Mouse (Mus musculus): Measurements from ENCODE around the gene Cntn1. TPM values are rescaled to one million over a fixed set of nuclear protein-coding genes. Genes with fewer than 3 reads are reported as not detected.

Cntn1 gene
- total RNA-seq (2021) = under 1 TPM in 1 of 2 experiments, not detected in 1; 0.10 TPM
- long read RNA-seq, experiment 1, partial matches to known transcripts = 0 of 2 reads
- long read RNA-seq, experiment 1, other reads (novel, unspliced or antisense) = 2 of 2 reads
- long read RNA-seq, experiment 2 = 0 reads

DNA sequence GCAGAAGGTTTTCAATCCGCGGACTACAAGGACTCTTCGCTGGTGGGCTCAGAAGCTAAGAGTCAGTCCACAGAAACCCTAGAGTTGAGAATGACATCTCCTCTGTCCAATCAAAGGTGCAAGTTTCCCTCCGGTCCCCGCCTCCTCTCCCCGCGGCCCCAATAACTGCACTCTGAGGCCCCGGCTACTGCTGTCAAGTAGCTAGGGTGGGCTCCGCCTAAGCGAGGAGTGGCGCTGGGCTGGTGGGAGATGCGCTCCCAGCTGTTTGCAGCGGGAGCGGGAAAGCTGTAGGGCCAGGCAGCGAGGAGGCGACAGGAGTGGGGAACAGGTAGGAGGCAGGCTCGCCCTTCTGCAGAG, at the start of gene Cntn1:
TSS of gene Cntn1 (plus strand) at position 170 of the 357 bp plus-strand sequence.
- DNase-seq = peak; percentile 2 to 9
- intact Hi-C loops (cut with DNase I) = no loop called here

DNA sequence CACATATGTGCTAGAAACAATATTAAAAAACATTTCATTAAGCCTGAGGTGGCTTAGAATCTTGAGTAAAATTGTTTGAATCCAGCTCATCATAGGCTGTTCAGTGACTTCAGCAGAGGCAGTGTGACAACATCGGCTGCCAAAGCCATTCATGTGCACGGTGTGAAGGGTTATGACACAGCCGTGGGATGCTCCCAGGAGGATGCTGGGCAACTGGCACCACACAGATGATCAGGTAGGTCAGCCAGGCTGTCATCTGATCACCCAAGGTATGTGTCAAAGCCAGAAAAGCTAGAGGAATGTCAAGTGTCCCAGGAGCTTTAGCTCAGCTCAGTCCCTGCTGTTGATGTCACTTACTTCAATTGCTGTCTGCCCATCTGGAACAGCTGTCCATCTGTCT, 49.5 kb upstream of the Cntn1 start:
- intact Hi-C loops (cut with DNase I) = no loop called here
- DNase-seq = no peak

DNA sequence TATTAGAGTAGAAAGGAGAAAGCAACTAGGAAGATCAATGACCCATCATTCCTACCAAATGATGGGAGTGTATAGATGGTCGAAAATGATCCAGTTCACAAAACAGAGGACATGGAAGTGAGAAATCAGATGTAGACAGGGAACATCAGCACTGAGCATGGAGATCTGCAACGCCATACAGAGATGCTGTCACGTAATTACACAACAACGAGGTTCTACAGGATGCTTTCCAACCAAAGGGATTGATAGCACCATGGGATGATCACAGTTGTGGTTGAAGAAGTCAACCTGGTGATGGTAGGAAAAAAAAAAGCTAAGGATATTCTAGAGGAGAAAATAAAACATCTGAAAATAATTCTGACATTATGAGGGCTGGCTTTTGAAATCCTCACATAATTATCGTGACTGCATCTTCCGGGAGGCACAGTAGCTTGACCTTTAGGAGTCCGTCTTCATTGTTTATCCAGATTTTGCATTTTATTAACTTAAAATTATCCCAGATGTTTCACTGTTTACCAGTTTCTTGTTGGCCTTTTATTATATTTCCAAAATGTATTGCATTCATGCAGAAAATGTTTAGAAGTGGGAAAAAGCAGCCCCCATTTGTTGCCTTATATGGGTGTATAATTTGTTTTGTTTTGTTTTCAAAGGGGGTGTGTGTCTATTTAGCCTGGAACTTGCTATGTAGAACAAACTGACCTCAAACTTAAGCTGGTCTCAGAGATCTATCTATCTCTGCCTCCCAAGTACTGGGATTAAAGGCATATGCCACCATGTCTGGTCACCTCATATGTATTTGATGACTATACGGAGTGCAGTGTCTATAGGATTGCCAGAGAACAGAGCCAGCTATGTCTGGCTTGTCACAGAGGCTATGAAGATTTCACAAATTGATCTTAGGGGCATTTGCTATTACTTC, 38.5 kb upstream of the Cntn1 start:
- DNase-seq = no peak
- intact Hi-C loops (cut with DNase I) = no loop called here

DNA sequence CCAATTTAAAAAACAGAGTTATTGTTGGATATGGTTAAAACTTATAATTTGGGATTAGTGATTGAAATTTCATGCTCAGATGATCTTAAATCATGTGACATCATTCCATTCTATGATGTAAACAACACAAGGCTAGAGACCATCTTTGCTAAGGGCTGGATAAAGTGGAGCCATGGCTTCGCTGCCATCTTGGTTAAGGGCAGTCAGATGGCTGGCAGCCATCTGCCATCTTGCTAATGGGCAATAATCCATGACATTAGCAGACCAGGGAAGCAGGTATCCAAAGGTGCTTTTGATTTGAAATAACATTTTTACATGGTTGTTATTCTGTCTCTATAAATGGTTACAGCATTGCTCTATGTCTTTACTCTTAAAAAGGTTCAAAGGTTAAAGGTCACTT, 16.9 kb upstream of the Cntn1 start:
- intact Hi-C loops (cut with DNase I) = no loop called here
- no peak for DNase-seq

DNA sequence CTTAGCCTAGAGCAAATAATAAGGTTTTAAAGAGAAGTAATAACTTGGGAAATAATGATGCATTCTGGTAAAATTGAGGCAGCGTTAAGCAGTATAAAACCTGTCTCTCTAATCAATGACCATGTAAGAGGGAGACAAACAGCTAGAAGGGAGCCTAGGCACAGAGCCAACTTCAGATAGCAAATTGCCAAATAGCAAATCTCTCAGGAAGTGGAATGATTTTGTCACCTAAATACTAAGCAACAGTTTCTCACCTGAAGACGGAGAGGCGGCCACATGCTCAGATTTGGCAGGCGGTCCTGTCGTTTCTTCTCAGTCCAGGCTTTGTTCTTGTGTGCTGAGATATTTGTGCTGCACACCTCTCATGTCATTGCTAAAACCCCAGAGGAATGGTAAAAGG, 8.4 kb upstream of the Cntn1 start:
- intact Hi-C loops (cut with DNase I) = no loop called here
- no peak for DNase-seq

DNA sequence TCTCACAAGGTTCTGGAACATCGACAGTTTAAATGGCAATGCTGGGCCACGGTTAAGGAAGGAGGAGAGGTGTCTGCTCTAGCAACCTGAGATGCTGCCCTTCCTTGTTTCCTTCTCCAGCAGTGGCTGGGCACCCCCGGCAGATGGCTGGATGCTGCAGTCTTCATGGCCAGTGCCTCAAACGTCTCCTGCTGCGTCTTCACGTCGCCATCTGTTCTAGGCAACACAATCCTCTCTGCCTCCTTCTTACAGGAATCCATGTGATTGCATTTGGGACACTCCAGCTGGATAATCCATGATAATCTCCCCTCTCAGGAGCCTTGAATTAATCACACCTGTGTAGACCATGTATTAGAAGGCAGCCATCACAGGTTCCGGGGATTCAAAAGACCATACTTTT, 4.9 kb upstream of the Cntn1 start:
- DNase-seq = no peak
- intact Hi-C loops (cut with DNase I) = no loop called here

DNA sequence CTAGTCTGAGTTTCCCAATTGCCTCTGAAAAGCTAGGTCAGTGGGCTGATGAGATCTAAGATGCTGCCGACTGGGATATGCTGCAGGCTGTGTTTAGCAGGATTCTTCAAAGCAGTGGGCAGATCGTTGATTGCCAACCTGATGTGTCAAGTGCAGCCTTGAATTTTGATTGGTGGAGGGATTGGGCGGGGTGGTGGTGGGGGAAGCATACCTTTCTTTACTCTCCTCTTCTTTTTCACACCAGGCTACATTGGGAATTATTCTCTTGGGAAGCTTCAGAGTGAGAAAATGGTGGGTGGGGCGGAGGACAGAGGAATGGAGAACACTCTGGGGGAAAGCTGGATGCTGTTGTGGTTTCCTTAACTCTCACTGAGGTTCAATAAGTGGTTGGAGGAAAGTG, 2.9 kb upstream of the Cntn1 start:
- no peak for DNase-seq
- intact Hi-C loops (cut with DNase I) = no loop called here

DNA sequence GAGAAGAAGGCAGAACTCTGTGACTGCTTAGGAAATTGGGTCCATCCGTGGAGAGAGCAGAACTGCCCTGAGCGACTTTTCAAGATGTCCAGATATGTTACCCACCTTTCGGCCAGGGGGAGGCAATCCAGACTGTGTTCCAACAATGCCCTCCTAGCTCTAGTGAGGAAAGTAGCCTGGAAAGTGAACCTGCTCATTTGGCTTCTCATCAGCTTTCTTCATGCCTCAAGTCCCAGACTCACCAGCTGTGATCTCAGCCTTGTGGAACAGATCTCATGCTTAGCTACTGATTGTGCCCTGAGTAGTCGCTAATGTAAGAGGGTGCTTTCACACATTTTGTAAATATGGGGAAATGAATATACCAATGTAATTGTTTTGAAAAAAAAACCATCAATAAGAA, 2.4 kb upstream of the Cntn1 start:
- intact Hi-C loops (cut with DNase I) = no loop called here
- no peak for DNase-seq

DNA sequence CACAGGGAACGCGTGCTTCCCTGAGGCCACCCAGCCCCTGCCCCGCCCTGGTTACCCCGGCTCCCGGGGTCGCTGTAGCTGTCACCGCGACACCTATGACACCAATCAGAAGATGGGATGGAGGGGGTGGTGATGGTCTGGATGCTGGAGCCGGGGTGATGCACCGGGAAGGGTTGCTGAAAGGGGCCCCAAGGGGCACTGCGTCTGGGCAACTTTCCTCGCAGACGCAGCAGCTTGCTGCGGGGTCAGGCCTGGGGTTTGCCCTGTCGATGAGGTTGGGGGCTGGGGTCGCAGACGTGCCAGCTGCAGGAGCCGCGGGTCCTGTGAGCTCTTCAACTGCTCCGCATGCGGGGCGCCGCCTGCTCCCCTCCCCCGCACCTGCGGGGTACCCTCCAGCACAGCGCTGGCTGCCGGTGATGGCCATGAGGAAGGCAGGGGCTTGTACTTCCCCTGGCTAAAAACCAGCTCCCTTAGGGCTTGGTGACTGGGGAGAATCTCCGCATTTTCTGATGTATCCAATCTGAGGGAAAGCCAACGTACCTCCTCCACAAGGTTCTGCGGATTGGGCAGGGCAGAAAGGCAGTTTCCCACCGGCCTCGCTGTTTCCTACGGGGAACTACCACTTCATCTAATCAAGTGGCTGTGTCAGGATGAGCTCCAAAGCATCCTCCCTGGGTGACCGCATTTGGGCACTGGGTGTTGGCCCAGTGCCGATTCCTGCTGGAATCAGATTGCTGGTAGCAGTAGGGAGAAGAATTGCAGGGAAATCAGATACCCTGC, 578 bp downstream of the Cntn1 start:
- DNase-seq = no peak
- intact Hi-C loops (cut with DNase I) = no loop called here

DNA sequence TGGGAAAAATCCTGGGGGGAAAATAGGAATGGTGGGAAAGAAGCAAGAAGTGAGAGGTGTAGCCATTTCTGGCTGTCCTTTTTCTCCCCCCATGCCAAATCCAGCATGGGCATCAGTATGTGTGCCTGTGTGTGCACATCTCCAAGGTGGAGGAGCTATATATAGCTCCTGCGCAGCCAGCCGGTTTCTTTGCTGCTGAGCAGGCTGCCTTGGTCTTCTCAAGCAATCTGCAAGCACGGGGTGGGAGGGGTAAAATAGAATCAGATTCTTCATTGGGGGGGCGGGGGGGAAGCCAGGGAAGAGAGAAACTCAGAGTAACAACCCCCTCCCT, 1.1 kb downstream of the Cntn1 start:
- DNase-seq = no peak
- intact Hi-C loops (cut with DNase I) = no loop called here

DNA sequence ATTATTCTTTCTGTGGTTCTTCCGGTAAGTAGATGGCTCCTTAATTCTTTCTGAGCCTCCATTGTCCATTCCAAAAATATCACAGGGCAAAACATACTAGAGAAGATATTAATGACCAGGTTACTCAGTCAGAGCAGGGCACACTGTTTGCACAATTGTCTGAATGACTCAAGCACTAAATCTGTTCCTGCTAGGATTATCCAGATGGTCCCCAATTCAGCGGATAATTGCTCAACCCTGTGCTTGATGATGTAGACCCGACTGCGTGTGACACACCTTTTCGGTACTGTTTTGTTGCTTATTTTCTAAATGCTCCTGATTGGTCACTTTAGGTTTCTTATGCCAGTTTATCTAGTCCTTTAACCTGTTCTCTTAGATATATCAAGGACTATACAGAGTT, 6.6 kb downstream of the Cntn1 start:
- intact Hi-C loops (cut with DNase I) = no loop called here

DNA sequence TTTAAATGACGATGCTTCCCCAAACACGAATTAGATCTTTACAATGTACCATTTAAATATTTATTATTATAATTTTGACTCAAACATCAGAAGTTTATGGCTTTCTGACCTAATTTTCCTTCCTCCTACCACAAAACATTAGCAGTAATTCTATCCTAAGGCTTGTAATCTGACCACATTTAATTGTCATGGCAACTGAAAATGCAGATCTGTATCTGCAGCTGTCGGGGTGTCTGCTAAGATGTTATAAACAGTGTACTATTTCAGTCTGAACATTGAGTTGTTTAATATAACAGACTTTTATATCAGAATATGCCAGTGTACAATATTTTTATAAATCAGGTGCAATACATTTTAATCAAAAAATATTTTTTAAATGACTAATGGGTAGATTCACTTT, 10.0 kb downstream of the Cntn1 start:
- DNase-seq = no peak
- intact Hi-C loops (cut with DNase I) = no loop called here

More for the DNA sequence above, 6.6 kb downstream of the Cntn1 start:
- no peak for DNase-seq

DNA sequence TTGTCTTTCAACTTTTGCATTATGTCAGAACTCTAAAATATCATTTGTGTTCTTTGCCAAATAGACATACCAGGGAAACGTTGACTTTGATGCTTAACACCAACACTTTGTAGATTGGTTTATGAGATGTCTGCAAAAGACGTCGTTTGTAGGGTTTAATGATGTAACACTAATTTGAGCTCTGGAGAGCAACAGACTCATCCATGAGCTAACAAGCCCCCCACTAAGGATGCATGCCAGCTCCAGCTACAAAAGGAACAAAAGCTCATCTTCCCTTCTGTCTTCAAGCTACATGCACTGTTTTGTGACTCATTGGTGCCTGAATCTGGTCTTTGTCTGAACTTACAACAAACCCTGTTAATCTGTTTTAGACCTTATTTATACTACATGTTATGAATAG, 28.5 kb downstream of the Cntn1 start:
- intact Hi-C loops (cut with DNase I) = no loop called here
- no peak for DNase-seq

DNA sequence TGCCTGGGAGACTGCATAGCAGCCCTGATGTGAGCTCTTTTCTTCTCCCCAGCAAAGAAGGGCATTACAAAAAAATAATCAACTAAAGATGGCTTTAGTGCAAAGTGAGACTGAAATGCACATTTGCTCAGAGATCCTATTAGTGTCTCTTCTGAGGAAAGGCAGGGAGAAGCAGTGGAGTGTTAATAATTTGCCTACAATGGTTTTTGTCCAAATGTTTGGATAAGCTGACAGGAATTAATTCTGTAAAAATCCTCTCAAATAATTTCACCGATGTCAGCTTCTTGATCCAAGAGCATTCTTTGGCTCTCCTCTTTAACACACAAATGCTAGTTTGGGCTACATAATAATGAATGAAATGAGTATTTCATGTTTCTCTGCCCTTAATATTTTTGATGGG, 34.9 kb downstream of the Cntn1 start:
- intact Hi-C loops (cut with DNase I) = no loop called here
- DNase-seq = no peak

DNA sequence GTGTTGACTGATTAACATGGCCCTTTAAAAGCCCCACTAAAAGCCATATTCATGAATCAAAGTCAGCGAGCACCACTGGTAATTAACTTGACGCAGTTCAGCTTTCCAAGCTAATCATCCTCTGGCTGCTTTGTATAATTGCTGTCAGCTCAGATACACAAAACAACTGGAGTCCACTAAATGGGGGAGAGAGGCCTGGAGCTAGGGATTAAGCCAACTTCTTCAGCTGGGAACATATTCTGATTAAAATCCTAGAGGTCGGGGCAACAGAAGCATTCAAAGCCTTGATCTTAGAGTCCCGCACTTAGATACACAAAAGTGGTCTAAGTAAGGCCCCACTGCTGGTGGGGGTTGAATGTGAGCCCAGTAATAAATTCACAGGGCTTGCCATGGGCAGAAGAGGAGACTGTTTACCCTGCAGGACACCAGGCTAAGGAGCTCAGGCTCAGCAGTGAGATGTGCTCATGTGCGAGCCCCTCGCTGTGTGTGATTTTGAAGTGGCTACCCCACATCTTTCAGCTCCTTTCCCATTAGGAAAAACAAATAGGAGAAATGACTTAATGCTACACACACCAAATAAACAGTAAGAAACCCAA, 36.8 kb downstream of the Cntn1 start:
- DNase-seq = no peak
- intact Hi-C loops (cut with DNase I) = no loop called here

DNA sequence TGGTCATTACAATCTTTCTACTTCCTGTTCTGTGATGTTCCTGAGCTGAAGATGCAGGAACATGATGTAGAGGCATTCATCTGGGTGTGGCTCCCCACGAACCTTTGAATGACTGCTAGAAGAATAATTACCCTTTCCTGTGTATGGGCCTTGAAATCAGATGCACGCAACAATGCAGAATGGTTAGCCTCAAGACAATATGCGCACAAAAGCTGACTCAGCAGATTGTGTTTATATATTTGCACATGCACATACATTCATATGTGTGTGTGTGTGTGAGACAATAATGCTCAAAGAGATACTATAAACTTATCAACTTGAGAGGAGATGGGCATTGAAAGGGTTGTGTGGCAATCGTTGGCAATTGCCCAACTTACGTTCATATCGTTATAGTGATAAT, 39.8 kb downstream of the Cntn1 start:
- DNase-seq = no peak
- intact Hi-C loops (cut with DNase I) = no loop called here

DNA sequence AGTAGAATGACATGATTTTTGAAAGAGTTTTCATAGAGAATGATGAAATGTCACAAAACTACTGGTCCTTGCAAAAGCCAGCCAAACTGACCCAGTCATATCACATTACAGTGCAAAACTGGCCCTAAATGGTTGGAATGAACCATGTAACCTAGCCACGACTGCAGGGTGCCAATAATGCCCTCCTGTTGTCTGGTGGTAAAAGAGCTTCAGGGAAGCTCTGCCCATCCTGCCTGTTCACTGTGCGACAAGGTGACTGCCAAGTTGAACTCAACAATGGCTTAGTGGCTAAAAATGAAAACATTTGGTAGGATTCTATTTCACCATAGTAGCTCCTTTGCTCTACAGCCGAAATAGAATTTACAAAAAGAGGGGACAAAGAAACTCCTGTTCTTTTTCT, 41.1 kb downstream of the Cntn1 start:
- no peak for DNase-seq
- intact Hi-C loops (cut with DNase I) = no loop called here

DNA sequence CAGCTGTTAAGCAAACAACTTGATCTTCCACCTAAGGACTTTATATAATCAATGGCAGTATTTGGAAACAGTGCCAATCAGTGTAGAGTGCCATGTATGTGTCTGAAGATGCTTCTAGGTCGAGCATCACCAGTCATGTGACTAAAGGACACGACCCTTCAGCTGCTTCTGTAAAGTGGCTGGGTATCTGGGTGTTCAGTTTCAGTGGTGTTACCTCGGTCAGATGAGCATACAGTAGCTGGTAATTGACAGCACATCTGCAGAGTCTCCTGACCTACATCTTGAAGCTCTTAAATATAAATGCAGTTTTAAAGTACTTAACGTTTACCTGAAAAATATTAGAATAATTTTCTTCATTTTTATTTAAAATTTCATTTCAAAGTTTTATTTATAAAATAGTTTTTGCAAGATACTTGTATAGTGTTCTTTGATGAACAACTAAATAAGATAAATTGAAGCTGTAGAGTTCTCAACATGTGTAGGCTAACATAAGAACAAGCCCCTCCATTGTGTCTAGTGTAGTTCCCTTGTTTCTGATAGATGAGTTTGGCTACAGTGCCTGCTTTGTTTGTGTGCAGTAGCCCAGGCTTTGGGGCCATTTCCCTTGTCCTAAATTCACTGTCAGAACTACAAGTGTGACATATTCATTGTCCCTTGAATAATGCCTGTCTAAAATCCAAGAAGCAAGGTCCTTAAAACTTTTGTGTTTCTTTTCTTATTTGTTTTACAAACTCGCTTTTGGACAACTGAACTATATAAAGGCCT, 48.6 kb downstream of the Cntn1 start:
- intact Hi-C loops (cut with DNase I) = no loop called here
- no peak for DNase-seq

DNA sequence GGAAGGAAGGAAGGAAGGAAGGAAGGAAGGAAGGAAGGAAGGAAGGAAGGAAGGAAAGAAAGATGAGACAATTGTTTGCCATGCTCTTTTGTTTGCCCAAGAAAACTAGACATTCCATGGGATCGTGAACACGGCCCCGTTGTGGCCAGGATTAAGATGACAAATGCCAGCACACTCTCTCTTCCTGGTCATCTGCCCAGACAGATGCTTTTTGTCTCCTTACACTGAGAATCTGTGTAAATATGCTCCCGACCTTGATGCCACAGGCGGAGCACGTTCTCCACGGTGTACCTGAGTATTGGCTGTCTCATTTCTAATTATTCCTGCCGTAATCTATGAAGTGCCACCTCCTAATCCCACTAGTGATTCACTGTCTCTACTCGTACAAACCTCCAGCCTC, 51.0 kb downstream of the Cntn1 start:
- intact Hi-C loops (cut with DNase I) = no loop called here
- no peak for DNase-seq

DNA sequence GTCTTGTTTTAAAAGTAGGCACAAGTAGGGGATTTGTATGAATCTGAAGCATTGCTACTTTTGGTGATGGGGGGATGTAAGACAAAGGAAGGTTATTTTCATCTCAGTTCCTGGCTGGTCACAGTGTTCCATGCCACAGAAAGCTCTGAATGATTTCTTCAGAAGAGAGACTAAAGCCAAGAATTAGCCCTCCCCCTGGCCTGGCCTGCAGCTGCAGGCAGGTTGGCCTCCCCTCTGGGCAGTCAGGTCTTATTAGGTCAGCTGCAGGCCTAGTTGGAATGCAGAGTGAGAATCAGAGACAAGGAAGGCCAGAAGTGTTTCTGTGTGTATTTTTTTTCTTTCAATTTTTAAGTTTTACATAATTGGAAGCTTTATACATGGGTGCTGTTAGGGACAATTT, 61.5 kb downstream of the Cntn1 start:
- no peak for DNase-seq
- intact Hi-C loops (cut with DNase I) = no loop called here

DNA sequence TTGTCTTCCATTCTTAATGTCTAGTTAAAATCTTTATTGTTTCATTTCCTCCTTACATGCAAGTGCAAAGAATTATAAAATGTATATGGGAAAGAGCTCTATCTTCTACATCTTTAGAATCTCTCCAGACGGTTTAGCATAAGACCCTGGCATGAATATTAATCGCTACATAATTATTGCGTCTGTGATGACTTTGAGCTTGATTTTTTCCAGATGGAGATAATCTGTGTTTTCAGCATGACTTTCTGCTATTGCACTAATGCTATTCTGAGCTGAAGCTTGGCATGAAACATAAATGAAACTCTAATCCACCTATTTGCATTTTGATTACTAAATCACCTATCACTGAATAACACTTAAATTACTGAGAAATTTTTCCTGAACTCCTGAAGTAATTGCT, 82.0 kb downstream of the Cntn1 start:
- intact Hi-C loops (cut with DNase I) = no loop called here
- no peak for DNase-seq
